Mouse (Mus musculus) bone marrow macrophage, adult 2 months (primary cell): Measurements from ENCODE around the gene Shank3. TPM values are rescaled to one million over a fixed set of nuclear protein-coding genes. Genes with fewer than 3 reads are reported as not detected.
A peak's percentile ranks its signal among the peaks of the same experiment; 100 is the strongest.

Source experiments
- H3K27ac ChIP-seq: 2 replicates; pipeline ENCODE4 v1.5.1; 2012; ENCODE audit warnings: low read depth, low read length; ENCODE audit not compliant: insufficient read depth
- H3K4me1 ChIP-seq: 2 replicates; pipeline ENCODE4 v1.6.1; 2012; ENCODE audit warnings: low read length; ENCODE audit not compliant: control insufficient read depth, insufficient read depth
- H3K4me3 ChIP-seq: 2 replicates; pipeline ENCODE4 v1.5.1; 2012; ENCODE audit warnings: mild to moderate bottlenecking, low read length, moderate library complexity; ENCODE audit not compliant: insufficient read depth
- CTCF ChIP-seq: IDR thresholded peaks from 2 replicates; pipeline ENCODE4 v1.5.1; 2012; ENCODE audit warnings: low read depth, mild to moderate bottlenecking, low read length, moderate library complexity
- POLR2A ChIP-seq: IDR thresholded peaks from 2 replicates; pipeline ENCODE4 v1.6.1; 2012; ENCODE audit warnings: mild to moderate bottlenecking, low read depth, low read length, borderline replicate concordance
- polyA plus RNA-seq: library from polyadenylated mRNA; stranded (reverse); fragments of >200 nt; gene quantifications from 2 replicates; pipeline ENCODE4 v1.2.4, GENCODE M21; 2012; ENCODE audit not compliant: missing spikeins, insufficient read depth, insufficient read length

The Shank3 gene
- not detected in 2 replicates for polyA plus RNA-seq

DNA sequence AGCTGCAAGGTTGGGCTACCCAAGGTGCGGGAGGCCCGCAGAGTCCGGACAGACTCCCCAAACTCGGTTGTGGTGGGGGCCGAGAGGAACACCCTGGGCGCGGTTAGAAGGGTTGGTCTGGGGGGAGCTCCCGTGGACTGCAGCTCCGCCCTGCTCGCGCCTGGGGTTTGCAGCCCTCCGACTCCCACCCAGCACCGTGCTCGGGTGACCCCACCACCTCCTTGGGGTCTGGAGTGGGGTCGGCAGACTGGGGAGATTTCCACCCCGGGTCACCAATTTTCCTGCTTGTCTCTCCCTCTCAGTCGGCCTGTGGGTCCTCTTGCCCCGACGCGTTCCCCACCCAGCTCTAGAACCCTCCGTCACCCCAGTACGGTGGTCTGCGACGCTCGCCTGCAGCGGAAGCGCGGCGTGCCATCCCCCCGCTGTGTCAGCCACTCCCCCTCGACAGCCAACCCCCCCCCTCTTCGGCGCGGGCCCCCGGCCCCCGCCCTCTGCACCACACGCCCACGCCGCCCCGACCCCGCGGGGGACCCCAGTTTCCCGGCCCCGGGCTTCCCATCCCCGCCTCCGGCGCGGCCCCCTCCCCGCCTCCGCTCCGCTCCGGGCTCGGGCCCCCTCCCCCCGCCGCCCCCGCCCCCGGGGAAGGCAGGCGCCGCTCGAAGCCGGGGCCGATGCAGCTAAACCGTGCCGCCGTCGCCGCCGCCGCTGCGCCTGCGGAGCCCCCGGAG is at the start of gene Shank3:
Gene Shank3, plus strand, starts transcription at position 663 of the 728 bp plus-strand sequence.
- H3K4me3 ChIP-seq = peak within 1 kb of the TSS; percentile 33; the same call in 1 of the 2 replicates
- H3K27ac ChIP-seq = no peak within 1 kb of the TSS
- no peaks in the 10 kb centered on the region for H3K4me1 ChIP-seq

DNA sequence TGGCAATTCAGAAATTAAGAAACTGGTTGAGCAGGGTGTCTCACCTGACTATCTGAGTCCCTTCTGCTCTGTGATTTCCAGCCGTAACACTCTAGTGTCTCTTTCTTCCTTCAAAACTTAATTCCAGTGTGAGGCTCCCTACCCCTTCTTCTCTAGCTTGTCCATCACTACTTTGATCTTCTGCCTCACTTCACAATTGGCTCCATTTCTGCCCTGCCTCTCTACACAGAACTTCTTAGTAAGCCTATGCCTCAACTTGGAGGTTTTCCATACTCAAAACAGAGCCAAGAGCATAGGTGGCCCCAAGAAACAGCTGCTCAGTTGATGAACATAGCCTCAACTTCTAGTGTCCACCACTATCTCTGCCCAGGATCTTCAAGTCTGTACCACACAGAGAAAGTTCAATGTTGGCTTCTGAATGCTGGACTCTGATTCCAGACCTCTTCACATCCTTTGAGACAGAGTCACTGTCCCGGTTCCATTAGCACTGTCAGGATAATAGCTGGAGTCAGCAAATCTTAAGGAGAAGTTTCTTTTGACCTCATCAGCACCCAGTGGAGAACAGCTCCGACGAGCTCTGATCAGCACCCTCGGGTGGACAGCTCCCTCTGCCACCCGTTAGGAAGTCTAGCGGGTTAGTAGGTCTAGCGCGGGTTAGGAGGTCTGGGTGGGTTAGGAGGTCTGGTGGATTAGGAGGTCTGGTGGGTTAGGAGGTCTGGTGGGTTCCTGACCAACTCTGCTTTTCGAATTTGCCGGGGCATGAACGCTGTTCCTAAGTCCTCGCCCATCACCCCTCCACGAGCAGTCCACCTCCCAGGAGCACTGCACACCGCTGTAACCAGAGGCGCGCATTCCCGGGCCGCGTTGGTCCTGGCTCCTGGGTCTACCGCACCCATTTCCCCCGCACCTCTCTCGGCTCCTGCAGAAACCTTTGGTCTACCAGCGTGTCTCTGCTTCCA is 46.2 kb upstream of the Shank3 start:
- no peak overlapping the region for H3K4me3 ChIP-seq

More for the DNA sequence above, at the start of gene Shank3:
- TF ChIP-seq POLR2A (no peak), CTCF (no peak)

DNA sequence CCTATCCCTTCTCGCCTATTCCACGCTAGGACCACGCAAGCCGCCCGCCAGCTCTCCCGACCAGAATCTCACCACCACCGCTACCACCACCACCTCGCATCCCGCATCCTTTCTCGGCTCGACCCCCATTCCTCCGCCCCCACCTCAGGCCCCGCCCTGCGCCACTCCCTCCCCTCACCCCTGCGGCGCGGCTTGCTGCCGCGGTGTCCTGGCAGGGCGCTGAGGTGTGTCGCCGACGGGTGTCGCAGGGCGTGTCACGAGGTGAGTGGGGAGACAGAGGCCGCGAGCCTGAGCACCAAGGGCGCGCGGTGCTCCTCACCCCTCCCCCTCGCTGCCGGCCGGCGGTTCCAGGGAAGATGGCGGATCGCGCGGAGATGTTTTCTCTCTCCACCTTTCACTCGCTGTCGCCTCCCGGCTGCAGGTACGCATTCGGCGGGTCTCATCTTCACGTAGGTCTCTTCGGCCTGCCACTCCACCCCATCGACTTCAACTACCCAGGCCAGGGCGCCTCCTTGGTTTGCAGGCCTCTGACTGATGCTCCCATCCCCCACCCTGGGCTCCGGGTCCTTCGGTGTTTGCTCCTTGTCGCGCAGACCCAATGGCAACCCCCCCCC is 45.5 kb upstream of the Shank3 start, which contains the start of gene Mapk8ip2:
Gene Mapk8ip2, plus strand, starts transcription at position 49 of the 614 bp plus-strand sequence.
- no peak for TF ChIP-seq POLR2A
- no peak for TF ChIP-seq CTCF
- H3K4me1 ChIP-seq = no peaks in the 10 kb centered on the region
- H3K4me3 ChIP-seq = peak within 1 kb of the TSS; percentile 43
- H3K27ac ChIP-seq = no peak within 1 kb of the TSS

More for the DNA sequence above, 46.2 kb upstream of the Shank3 start:
- TF ChIP-seq POLR2A (no peak), CTCF (no peak)
- no peak overlapping the region for H3K27ac ChIP-seq
- H3K4me1 ChIP-seq = no peaks in the 10 kb centered on the region

DNA sequence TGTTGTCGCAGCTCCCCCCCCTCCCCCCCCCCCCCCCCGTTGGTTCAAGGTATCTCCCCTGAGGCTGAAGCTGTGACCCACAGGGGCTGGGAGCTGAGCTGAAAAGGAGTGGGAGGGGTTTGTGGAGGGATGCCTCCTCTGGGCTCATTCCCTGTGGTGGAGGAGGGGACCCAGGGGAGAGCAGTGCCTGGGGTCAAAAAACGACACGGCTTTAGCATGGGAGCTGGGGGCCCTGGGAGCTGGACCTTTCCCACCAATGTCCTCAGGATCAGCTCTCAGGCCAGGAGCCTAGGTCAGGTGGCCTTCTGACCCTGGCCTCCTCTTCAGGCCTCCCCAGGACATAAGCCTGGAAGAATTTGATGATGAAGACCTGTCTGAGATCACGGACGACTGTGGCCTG is 44.6 kb upstream of the Shank3 start:
- H3K4me1 ChIP-seq = no peaks in the 10 kb centered on the region
- TF ChIP-seq CTCF = no peak
- TF ChIP-seq POLR2A = no peak
- H3K27ac ChIP-seq = no peak overlapping the region
- no peak overlapping the region for H3K4me3 ChIP-seq

DNA sequence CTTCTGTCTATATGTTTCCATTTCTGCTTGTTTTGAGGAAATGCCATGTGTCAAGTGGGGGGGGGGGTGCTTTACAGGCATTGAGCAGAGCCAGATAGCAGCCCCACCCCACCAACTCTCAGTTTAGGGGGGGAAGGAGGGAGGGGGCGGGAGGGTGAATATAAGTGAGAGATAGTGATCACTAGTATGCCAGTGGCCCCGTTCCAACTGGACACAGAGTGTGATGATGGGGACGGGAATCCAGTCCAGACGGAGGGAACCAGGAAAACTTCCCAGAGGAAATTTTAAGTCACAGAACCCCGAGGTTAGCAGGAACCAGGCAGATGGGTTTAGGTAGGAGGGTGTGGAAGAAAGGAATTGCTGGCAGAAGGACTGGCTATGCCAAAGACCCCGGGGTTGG is 43.8 kb upstream of the Shank3 start:
- no peak overlapping the region for H3K27ac ChIP-seq
- TF ChIP-seq POLR2A (no peak), CTCF (no peak)
- H3K4me1 ChIP-seq = no peaks in the 10 kb centered on the region

DNA sequence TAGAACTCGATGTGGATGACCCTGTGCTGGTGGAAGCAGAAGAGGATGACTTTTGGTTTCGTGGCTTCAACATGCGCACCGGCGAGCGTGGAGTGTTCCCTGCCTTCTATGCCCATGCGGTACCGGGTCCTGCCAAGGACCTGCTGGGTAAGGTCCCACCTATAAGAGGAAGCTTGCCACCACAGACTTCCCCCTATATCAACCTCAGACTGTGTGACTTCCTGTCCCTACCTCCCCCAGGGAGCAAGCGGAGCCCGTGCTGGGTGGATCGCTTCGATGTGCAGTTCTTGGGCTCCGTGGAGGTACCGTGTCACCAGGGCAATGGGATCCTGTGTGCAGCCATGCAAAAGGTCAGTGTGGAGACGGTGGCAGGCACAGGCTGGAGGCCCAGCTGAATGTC is 40.5 kb upstream of the Shank3 start:
- no peaks in the 10 kb centered on the region for H3K4me1 ChIP-seq
- TF ChIP-seq POLR2A (no peak), CTCF (no peak)
- H3K27ac ChIP-seq = no peak overlapping the region
- H3K4me3 ChIP-seq = no peak overlapping the region

More for the DNA sequence above, 43.8 kb upstream of the Shank3 start:
- no peak overlapping the region for H3K4me3 ChIP-seq

DNA sequence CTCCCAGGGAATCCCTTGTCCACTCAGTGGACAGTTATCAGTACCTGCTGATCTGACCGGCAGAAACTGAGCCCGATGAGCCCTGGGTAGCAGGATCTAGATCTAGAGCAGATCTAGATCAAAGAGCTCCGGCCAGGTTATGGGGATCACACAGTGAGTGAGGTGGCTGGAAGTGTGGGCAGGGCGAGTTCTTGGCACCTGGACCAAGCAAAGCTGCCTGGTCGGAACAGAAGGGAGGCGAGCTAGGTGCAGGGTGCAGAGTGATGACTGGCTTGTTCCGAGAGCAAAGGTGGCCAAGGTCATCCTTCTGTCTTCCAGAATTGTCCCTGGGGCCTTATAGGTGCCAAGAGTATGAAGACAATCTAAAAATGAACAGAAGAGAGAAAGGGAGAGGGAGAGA is 39.6 kb upstream of the Shank3 start:
- H3K27ac ChIP-seq = no peak overlapping the region
- no peak overlapping the region for H3K4me3 ChIP-seq
- no peaks in the 10 kb centered on the region for H3K4me1 ChIP-seq
- TF ChIP-seq CTCF (no peak), POLR2A (no peak)

DNA sequence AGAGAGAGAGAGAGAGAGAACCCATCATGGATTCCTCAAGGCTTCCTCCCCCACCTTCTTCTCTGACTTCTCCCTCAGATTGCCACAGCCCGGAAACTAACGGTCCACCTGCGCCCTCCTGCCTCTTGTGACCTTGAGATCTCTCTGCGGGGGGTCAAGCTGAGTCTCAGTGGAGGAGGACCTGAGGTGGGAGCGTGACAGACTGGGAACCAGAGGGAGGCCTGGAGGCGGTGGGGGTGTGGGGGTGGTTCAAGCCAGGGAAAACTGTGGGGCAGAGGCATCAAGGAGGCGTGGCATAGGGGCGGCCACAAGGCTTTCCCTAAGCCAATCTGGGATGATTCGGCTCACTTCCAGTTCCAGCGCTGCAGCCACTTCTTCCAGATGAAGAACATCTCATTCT is 39.1 kb upstream of the Shank3 start:
- Histone ChIP-seq H3K4me3 (no peak overlapping the region), H3K4me1 (no peaks in the 10 kb centered on the region), H3K27ac (no peak overlapping the region)
- TF ChIP-seq POLR2A = no peak
- TF ChIP-seq CTCF = no peak

DNA sequence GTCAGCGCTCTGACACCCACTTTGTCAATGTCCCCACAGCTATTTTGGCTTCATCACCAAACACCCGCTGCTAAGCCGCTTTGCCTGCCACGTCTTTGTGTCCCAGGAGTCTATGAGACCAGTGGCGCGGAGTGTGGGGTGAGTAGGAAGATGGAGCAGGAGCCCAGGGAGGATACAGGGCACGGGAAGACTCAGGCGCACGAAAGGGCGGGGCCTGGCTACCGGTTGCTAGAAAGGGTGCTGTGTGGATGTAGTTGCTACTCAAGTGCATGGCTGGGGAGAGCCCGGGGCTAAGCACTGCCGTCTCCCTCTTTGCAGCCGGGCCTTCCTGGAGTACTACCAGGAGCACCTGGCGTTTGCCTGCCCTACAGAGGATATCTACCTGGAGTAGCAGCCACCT is 38.1 kb upstream of the Shank3 start:
- no peaks in the 10 kb centered on the region for H3K4me1 ChIP-seq
- H3K4me3 ChIP-seq = no peak overlapping the region
- no peak overlapping the region for H3K27ac ChIP-seq
- no peak for TF ChIP-seq POLR2A
- no peak for TF ChIP-seq CTCF

DNA sequence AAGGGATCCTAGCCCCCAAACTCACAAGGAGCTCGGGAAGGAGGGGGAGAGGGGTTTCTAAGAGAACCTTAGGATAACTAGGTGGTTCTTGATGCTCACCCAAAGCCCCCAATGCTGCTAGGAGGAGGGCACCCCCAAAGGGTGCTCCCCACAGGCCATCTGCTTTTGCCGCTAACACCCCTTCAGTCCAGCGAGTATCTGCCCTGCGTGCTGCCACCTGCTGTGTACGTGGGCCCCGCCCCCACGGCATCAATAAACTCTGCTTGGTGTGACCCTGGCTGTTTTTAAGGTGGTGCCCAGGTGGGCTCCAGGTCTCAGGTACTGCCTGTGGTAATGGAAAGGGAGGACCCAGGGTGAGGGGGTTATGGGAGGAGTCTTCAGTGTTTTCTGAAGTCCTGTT is 37.2 kb upstream of the Shank3 start:
- H3K4me1 ChIP-seq = no peaks in the 10 kb centered on the region
- H3K27ac ChIP-seq = no peak overlapping the region
- TF ChIP-seq CTCF (no peak), POLR2A (no peak)
- no peak overlapping the region for H3K4me3 ChIP-seq
